Mouse (Mus musculus) stomach, postnatal 0 days (tissue): ENCODE results near the gene Rftn1.
"Not testable (repeated sequence)": the region's sequence is repeated elsewhere in the genome, so short reads cannot be mapped to it uniquely, and the experiment has no call there.

ENCODE experiments used
- CTCF ChIP-seq: IDR thresholded peaks from 2 replicates; pipeline ENCODE4 v1.5.1; 2016; ENCODE audit warnings: antibody characterized with exemption, low read depth, mild to moderate bottlenecking, moderate library complexity
- EP300 ChIP-seq: optimal IDR thresholded peaks from 2 replicates; pipeline ENCODE3; 2016; ENCODE audit warnings: antibody characterized with exemption

- not testable (repeated sequence) for TF ChIP-seq CTCF, EP300
Measured at GRCm38 (mm10) chr17:50115716-50116115, 74.8 kb downstream of the Rftn1 start.
